Mouse (Mus musculus) embryonic facial prominence, embryonic 15.5 days (tissue): Measurements from ENCODE around the gene Prdm11. TPM values are rescaled to one million over a fixed set of nuclear protein-coding genes. Genes with fewer than 3 reads are reported as not detected.
A peak's percentile ranks its signal among the peaks of the same experiment; 100 is the strongest.

Source experiments
- ATAC-seq: fragments of 200-750 bp; cut with Nextera tagmentation; 2 replicates; pipeline ENCODE4 v1.8.0; 2017; ENCODE audit warnings: low read depth, moderate TSS enrichment; ENCODE audit not compliant: insufficient number of reproducible peaks, low FRiP score, low TSS enrichment
- H3K27ac ChIP-seq: fragments of 300-500 bp; sonication (generic); replicated peaks from 2 replicates; pipeline ENCODE4 v1.5.1; 2015; ENCODE audit warnings: mild to moderate bottlenecking, inconsistent platforms
- H3K27me3 ChIP-seq: fragments of 300-500 bp; sonication (generic); 2 replicates; pipeline ENCODE4 v1.6.1; 2015; ENCODE audit warnings: inconsistent platforms
- H3K36me3 ChIP-seq: fragments of 300-500 bp; sonication (generic); 2 replicates; pipeline ENCODE4 v1.6.1; 2015; ENCODE audit warnings: mild to moderate bottlenecking, inconsistent platforms
- H3K4me1 ChIP-seq: fragments of 300-500 bp; sonication (generic); 2 replicates; pipeline ENCODE4 v1.6.1; 2015; ENCODE audit warnings: inconsistent platforms
- H3K4me2 ChIP-seq: fragments of 300-500 bp; sonication (generic); replicated peaks from 2 replicates; pipeline ENCODE4 v1.6.1; 2015; ENCODE audit warnings: mild to moderate bottlenecking, inconsistent platforms
- H3K4me3 ChIP-seq: fragments of 300-500 bp; sonication (generic); replicated peaks from 2 replicates; pipeline ENCODE4 v1.5.1; 2015; ENCODE audit warnings: mild to moderate bottlenecking, inconsistent platforms
- H3K9ac ChIP-seq: fragments of 300-500 bp; sonication (generic); 2 replicates; pipeline ENCODE4 v1.6.1; 2015; ENCODE audit warnings: inconsistent platforms
- H3K9me3 ChIP-seq: fragments of 300-500 bp; sonication (generic); replicated peaks from 2 replicates; pipeline ENCODE4 v1.6.1; 2016; ENCODE audit warnings: inconsistent platforms
- WGBS: fragments of 180-500 bp; shearing (Covaris S2); methylation state at CpG from one replicate; pipeline ENCODE4 v1.1.7; 2015; 5-methylcytosine and 5-hydroxymethylcytosine counted together
- polyA plus RNA-seq: library from polyadenylated mRNA; unstranded; fragments of >200 nt; fragmentation: Nextera tagmentation; extraction: Ambion mirVana; gene quantifications from 2 replicates; pipeline ENCODE4 v1.2.1, GENCODE M21; 2015

Prdm11 gene
- 12.0 and 12.1 TPM in 2 replicates for polyA plus RNA-seq

DNA sequence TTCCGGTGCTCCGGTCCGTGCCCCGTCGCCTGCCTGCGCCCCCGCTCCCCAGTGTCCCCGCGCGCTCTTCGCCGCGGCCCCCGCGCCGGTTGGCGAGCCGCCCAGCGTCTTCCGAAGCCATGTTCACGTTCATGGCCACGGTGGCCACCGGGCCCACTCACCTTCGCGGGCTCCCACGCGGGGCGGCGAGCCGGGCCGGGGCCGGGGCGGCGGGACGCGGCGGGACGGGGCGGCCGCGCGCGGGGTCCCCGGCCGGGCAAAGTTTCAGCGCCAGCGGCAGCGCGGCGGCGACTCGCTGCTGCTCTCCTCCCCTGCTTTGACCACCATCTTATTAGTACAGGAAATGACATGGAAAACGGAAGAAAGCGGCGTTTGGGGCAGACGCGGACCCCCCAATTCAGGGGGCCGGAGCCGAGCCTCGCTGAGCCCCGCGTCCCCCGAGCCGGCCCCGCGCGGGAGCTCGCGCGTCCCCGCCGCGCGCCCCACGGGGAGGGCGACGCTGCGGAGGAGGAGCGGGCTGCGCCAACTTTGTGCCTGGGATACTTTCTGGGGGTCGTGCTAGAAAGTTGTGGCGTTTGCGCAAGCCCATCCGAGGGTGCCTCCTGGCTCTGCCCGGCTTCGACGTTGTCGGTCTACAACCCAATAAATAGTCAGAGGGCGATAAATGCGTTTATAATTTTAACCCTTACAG lies at the start of gene Prdm11:
Gene Prdm11, minus strand, starts transcription at position 350 of the 691 bp plus-strand sequence.
- ATAC-seq = peak; percentile 45
- peak within 1 kb of the TSS; percentile 71 for H3K4me2 ChIP-seq

DNA sequence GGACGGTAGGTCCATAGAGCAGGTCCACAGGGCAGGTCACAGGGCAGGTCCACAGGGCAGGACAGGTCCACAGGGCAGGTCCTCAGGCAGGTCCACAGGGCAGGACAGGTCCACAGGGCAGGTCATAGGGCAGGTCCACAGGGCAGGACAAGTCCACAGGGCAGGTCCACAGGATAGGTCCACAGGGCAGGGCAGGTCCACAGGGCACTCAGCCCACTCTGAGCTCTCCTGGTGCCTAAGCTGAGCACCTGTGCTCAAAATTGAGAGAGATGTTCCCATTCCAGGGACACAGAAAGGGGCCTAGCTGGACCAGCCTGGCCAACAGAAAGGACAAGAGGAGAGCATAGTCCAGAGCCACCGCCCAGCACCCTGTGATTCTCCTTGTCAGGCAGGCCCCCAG lies 46.4 kb upstream of the Prdm11 start:
- Histone ChIP-seq H3K27me3 (no peaks in the 10 kb centered on the region), H3K4me2 (no peak overlapping the region), H3K27ac (no peak overlapping the region), H3K9me3 (no peaks in the 10 kb centered on the region), H3K4me3 (no peak overlapping the region), H3K36me3 (no peaks in the 10 kb centered on the region), H3K4me1 (peaks cover 3% of the 10 kb centered on the region; the same call in 1 of the 2 replicates), H3K9ac (no peak overlapping the region)
- 0 out of 2 replicates have a peak, but pooled peaks have one; percentile 22 for ATAC-seq
- WGBS = 81% methylated on average over 2 of the region's 2 CpGs

More for the DNA sequence above, at the start of gene Prdm11:
- 0 out of 2 replicates have a peak, but pooled peaks cover 5% of the 10 kb centered on the region for H3K36me3 ChIP-seq
- peak within 1 kb of the TSS; percentile 98 for H3K27ac ChIP-seq
- no peaks in the 10 kb centered on the region for H3K9me3 ChIP-seq
- WGBS = under 1% methylated on average over 69 of the region's 90 CpGs
- H3K9ac ChIP-seq = peak within 1 kb of the TSS; percentile 88
- H3K27me3 ChIP-seq = no peaks in the 10 kb centered on the region
- H3K4me1 ChIP-seq = peaks cover 68% of the 10 kb centered on the region
- H3K4me3 ChIP-seq = peak within 1 kb of the TSS; percentile 84

DNA sequence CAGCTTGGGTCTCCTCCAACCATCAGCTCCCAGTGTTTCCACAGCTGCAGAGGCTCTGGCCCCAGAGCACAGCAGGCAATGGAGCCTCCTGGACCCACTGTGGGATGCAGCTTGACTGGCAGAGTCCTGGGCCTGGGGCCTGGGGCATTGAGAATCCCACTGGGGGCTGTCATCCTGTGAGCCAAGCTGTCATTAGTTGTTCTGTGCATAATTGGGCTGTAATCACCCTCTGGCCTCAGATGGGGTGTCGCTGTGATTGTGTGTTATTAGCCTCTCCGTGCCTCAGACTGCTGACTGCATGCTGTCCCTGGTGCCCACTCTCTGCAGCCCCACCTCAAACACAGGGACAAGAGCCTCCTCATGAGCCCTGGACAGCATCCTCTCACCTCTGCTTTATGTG lies 45.7 kb upstream of the Prdm11 start:
- WGBS = 35% methylated on average over 2 of the region's 2 CpGs
- Histone ChIP-seq H3K4me2 (no peak overlapping the region), H3K27me3 (no peaks in the 10 kb centered on the region), H3K4me1 (peaks cover 3% of the 10 kb centered on the region; the same call in 1 of the 2 replicates), H3K36me3 (no peaks in the 10 kb centered on the region), H3K9ac (no peak overlapping the region), H3K4me3 (no peak overlapping the region), H3K27ac (no peak overlapping the region), H3K9me3 (no peaks in the 10 kb centered on the region)
- 0 out of 2 replicates have a peak, but pooled peaks have one; percentile 44 for ATAC-seq

DNA sequence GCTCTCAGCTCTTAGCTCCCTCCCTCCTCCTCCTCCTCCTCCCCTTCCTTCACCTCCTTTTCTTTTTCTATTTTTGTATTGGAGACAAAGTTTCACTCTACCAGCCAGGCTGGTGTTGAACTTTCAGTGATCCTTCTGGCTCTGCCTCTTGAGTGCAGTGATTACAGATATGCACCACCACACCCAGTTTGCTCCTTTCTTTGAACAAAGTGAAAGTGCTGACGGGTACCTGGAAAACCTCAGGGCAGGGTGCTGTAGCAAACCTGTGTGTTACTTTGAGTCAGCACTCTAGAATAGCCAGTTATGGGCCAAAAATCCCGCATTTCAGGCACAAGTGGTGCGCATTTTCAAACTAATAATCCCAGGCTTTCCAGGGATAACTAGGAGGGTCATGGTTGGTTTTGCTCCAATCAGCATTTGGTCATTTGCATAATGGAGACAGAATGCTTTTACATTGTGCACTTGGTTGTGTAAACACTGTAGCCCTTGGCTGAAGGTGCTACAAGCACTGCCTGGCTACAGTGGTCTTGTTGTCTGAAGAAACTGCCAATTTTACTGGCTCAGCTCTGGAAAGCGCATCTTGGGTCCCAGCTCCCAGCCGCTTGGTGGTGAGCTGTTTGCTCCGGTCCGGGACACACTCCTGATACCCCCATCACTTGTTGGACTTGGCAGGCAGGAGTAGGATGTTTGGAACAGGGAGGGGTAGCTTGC lies 43.6 kb upstream of the Prdm11 start:
- H3K9ac ChIP-seq = no peak overlapping the region
- no peak for ATAC-seq
- H3K9me3 ChIP-seq = no peaks in the 10 kb centered on the region
- H3K27me3 ChIP-seq = no peaks in the 10 kb centered on the region
- H3K4me3 ChIP-seq = no peak overlapping the region
- no peak overlapping the region for H3K4me2 ChIP-seq
- no peaks in the 10 kb centered on the region for H3K36me3 ChIP-seq
- H3K27ac ChIP-seq = no peak overlapping the region
- H3K4me1 ChIP-seq = peaks cover 8% of the 10 kb centered on the region
- 54% methylated on average over 7 of the region's 7 CpGs for WGBS

DNA sequence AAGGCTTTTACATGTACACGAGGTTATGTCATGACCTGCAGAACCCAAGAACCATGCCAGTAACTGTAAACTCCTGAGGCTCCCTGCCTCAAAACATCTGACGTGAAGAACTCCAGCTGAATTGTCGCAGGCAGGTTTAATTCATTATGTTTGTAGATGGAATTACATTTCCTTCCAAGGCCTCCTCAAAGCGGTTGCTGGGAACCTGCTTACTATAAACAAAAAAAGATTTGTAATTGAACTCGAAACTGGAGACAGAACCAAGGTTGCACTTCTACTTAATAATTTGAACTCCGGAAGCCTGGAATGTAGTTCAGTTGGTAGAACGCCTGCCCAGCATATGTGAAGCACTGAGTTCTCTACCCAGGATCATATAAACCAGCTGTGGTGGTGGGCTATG lies 42.0 kb upstream of the Prdm11 start:
- Histone ChIP-seq H3K4me1 (peaks cover 12% of the 10 kb centered on the region), H3K9ac (no peak overlapping the region), H3K9me3 (no peaks in the 10 kb centered on the region), H3K4me2 (no peak overlapping the region), H3K27me3 (no peaks in the 10 kb centered on the region), H3K4me3 (no peak overlapping the region), H3K36me3 (no peaks in the 10 kb centered on the region), H3K27ac (no peak overlapping the region)
- ATAC-seq = no peak
- WGBS = 32% methylated on average over 7 of the region's 7 CpGs

DNA sequence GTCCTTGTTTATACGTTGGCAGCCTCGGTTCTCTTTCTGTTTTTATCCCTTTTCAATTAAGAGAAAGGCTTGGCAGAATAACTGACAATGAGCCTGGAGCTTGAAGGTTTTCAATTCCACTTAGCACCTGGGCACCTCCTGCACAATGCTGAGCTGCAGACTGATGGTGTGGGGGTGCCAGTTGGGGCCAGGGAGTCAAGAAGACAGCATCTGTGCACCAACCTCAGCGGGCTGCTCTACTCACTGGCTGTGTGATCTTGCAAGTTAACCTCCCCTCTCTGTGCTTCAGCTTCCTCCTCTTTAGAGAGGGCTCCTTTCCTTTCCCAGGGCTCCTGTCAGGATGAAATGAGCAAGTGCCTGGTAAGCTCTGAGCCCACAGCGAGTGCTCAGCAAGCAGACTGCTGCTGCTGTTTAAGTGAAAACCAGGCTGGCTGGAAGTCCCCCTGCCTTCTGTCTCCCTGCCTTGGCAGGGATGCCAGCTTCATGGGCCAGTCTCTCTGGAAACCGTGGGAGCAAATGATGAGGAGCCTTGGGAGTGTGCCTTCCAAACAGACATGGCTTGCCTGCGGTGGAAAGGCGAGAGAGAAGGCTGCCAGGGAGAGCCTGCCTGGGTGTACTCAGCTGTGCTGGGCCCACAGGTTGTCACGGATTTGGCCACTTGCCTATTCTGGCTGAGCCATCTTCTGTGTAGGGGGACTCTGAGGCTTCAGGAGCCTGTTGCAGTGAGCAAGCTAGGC lies 39.5 kb upstream of the Prdm11 start:
- Histone ChIP-seq H3K36me3 (no peaks in the 10 kb centered on the region), H3K4me3 (no peak overlapping the region), H3K27ac (no peak overlapping the region), H3K4me1 (peaks cover 28% of the 10 kb centered on the region), H3K4me2 (no peak overlapping the region), H3K9ac (no peak overlapping the region), H3K27me3 (no peaks in the 10 kb centered on the region), H3K9me3 (no peaks in the 10 kb centered on the region)
- ATAC-seq = no peak
- WGBS = 56% methylated on average over 8 of the region's 8 CpGs

DNA sequence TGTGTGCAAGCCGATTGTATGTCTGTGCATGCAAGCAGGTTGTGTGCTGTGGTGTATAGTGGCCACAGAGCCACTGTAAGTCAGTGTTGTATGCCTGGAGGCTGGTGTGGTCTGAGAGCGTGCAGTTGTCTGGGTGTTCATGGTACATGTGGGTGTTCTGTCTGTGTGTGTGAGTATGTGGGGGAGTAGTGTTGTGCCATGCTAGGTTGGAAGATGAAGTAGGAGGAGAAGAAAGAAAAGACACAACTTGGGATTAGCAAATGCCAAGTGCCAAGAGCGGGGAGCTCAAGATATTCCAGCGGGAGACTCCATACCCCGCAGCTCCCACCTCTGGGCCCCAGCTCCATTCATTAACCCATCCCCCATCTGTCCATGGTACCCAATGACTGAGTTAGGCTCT lies 38.5 kb upstream of the Prdm11 start:
- no peak overlapping the region for H3K4me3 ChIP-seq
- H3K4me2 ChIP-seq = no peak overlapping the region
- H3K36me3 ChIP-seq = no peaks in the 10 kb centered on the region
- peaks cover 25% of the 10 kb centered on the region for H3K4me1 ChIP-seq
- no peaks in the 10 kb centered on the region for H3K9me3 ChIP-seq
- 76% methylated on average over 5 of the region's 5 CpGs for WGBS
- no peaks in the 10 kb centered on the region for H3K27me3 ChIP-seq
- ATAC-seq = no peak
- no peak overlapping the region for H3K9ac ChIP-seq
- no peak overlapping the region for H3K27ac ChIP-seq

DNA sequence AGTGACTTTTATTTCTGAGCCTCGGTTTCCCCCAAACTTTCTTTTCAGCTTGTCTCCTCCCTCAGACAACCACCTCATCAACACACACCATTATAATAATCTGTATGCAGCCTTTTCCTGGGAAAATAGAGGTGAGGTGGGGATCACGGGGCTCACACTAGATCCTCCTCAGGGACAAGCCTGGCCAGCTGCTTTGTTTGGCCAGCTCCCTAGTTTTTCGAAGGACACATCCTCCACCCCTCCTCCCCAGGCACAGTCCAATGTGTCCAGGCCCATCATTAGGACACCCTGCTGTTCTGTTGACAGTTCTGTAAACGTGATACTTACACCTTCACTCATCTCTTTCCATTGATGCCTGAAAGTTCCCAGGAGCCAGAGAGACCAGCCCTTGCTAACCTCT lies 37.4 kb upstream of the Prdm11 start:
- no peaks in the 10 kb centered on the region for H3K27me3 ChIP-seq
- H3K4me1 ChIP-seq = peaks cover 25% of the 10 kb centered on the region
- no peak overlapping the region for H3K27ac ChIP-seq
- H3K36me3 ChIP-seq = no peaks in the 10 kb centered on the region
- H3K4me3 ChIP-seq = no peak overlapping the region
- H3K4me2 ChIP-seq = no peak overlapping the region
- WGBS = 53% methylated on average over 4 of the region's 4 CpGs
- H3K9ac ChIP-seq = no peak overlapping the region
- no peak for ATAC-seq
- no peaks in the 10 kb centered on the region for H3K9me3 ChIP-seq

DNA sequence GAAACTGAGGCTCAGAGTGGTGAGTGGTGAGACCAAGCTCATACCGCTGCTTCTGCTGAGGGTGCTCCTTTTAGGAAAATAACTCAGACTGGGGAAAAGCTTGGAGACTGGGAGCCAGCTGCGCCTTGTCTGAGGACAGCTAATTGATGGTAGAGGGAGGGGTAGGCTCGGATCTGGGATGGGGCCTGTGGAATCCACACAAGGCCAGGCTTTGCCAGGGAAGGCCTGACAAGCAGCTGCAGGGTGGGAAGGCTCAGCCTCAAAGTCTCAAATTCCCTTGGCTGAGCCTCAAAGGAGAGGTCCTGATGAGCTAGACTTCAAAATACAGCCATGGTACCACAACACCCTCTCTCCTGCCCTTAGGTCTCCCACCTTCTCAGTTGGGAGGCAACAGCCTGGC lies 36.9 kb upstream of the Prdm11 start:
- Histone ChIP-seq H3K27ac (no peak overlapping the region), H3K9me3 (no peaks in the 10 kb centered on the region), H3K4me2 (no peak overlapping the region), H3K9ac (no peak overlapping the region), H3K4me1 (peaks cover 25% of the 10 kb centered on the region), H3K27me3 (no peaks in the 10 kb centered on the region), H3K4me3 (no peak overlapping the region), H3K36me3 (no peaks in the 10 kb centered on the region)
- ATAC-seq = peak; percentile 27; the same call in 1 of the 2 replicates
- 53% methylated on average over 3 of the region's 3 CpGs for WGBS

DNA sequence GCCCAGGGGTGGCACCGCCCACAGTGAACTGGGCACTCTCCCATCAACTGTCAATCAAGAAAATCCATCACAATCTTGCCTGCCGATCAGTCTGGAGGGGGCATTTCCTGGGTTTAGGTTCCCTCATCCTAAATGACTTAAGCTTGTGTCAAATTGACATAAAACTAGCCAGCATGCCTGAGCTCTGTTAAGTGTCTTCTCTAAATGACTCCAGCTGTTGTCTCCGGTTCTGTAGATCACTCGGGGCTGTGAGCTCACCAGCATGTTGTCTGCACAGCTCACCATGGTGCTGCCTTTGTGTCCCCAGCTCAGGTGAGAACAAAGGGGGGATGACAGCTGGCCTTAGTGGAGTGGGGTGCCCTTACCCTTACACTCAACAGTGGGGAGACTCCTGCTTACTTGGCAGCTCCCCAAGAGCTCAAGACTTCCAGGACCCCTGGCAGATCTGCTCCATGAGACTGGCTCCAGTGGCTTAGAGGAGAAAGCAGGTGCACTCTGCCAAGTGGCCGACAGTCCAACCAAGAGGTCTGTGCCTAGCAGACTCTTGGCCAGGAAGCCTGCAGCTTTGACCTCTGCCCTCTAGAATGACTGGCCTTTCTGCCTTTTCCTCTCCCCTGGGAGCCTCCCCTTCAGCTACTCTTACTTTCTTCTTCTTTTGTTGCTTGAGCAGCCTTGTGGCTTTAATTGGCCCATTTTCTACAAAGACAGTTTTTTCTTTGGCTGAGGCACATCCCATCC lies 35.1 kb upstream of the Prdm11 start:
- Histone ChIP-seq H3K27me3 (no peaks in the 10 kb centered on the region), H3K4me3 (no peak overlapping the region), H3K4me1 (peaks cover 25% of the 10 kb centered on the region), H3K4me2 (no peak overlapping the region), H3K9ac (no peak overlapping the region), H3K9me3 (no peaks in the 10 kb centered on the region), H3K36me3 (no peaks in the 10 kb centered on the region), H3K27ac (no peak overlapping the region)
- WGBS = 25% methylated on average over 5 of the region's 5 CpGs
- ATAC-seq = no peak

DNA sequence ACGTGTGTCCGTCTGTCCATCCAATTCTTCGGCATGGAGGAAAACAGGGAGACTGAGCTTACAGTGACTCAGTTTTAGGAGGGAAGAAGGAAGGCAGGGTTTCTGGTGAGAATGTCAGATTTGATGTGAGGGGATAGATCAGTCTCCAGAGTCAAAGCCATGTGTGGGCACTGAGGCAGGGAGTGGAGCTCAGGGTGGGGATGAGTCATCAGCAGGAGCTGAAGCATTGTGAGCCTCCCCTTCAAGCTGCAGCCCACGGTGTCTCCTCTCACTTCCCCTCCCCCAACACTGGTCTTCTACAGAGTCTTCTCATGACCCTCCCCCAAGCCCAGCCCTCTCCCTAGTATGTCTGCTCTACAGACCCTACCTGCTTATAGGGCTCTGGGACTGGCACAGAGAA lies 33.4 kb upstream of the Prdm11 start:
- no peak overlapping the region for H3K9ac ChIP-seq
- peaks cover 20% of the 10 kb centered on the region for H3K4me1 ChIP-seq
- H3K27me3 ChIP-seq = no peaks in the 10 kb centered on the region
- WGBS = 72% methylated on average over 4 of the region's 4 CpGs
- no peak for ATAC-seq
- H3K36me3 ChIP-seq = no peaks in the 10 kb centered on the region
- no peak overlapping the region for H3K27ac ChIP-seq
- H3K9me3 ChIP-seq = no peaks in the 10 kb centered on the region
- H3K4me3 ChIP-seq = no peak overlapping the region
- H3K4me2 ChIP-seq = no peak overlapping the region
